ENCODE assay signal across 24 mouse cellular contexts in genomic region chr5:111454876-111455275, GRCm38 (mm10). TPM values are rescaled to one million over a fixed set of nuclear protein-coding genes. Genes with fewer than 3 reads are reported as not detected.
DNase-seq lines count a peak whose midpoint lies in the region; TF ChIP-seq lines count a peak whose summit lies in the region.
"Had no signal": no experiment of that assay in that cellular context is flagged by ENCODE, and none has a peak within 500 bp of the region (broad histone marks: within the 10 kb centered on the region; RNA-seq: fewer than 3 reads in every experiment).

No protein-coding gene starts in this region.

- peaks cover 27% of the 10 kb centered on the region for H3K4me1 ChIP-seq in thymus, adult 2 months (replicated peaks; ENCODE audit: control insufficient read depth, insufficient read depth, low read length)
- H3K4me1 ChIP-seq: embryonic facial prominence, embryonic 13.5 days had no signal

- WGBS in thymus, adult 2 months, result 3% methylated on average over 6 of the region's 6 CpGs

- H3K27ac ChIP-seq in thymus, adult 2 months (ENCODE audit: control insufficient read depth, insufficient read depth, low read length), result peak overlapping the region; percentile 15; the same call in 1 of the 2 replicates
- H3K27ac ChIP-seq: embryonic facial prominence, embryonic 13.5 days; embryonic facial prominence, embryonic 15.5 days; forebrain, embryonic 12.5 days had no signal

- TF ChIP-seq POLR2A in thymus, adult 2 months (IDR thresholded peaks at IDR 0.05; ENCODE audit: control insufficient read depth, extremely low read depth, insufficient read depth, low read length, poor library complexity), result no peak

- DNase-seq in thymus, adult 2 months, result peak; percentile 64
- peak; percentile 56 to 72 for DNase-seq in thymus, postnatal 10 days (ENCODE audit: low spot score in 2 of 2)
- peak; percentile 73 for DNase-seq in thymus, postnatal 25 days
- peak; percentile 64 for DNase-seq in thymus, postnatal 4 days
- DNase-seq in gastrocnemius, postnatal 14 days, result no peak
- no peak for DNase-seq in cerebellum, adult 9-10 months
- no peak for DNase-seq in lung, postnatal 14 days
- no peak for DNase-seq in spleen, postnatal 4 days (ENCODE audit: low spot score in 2 of 2)
- DNase-seq: adrenal gland, adult 2 months; adrenal gland, postnatal 10 days; adrenal gland, postnatal 25 days; cerebellum, adult 11 months; cerebellum, adult 18-20 months; cerebellum, adult 8-10 months; cerebellum, postnatal 10 days; cerebellum, postnatal 36 days; embryo, embryonic 11 days had no signal

- H3K27me3 ChIP-seq in thymus, adult 2 months (ENCODE audit: control insufficient read depth, insufficient read depth, low read length), result no peaks in the 10 kb centered on the region
- H3K27me3 ChIP-seq: embryonic facial prominence, embryonic 13.5 days; embryonic facial prominence, embryonic 15.5 days; forebrain, embryonic 12.5 days had no signal

- no peak for TF ChIP-seq CTCF in thymus, adult 2 months (IDR thresholded peaks at IDR 0.05; ENCODE audit: borderline replicate concordance, control insufficient read depth, extremely low read depth, insufficient read depth, low read length, poor library complexity)

- intact Hi-C loops in gastrocnemius, postnatal 14 days (cut with DNase I; ENCODE audit: low total_unique reads), result no loop called here

- H3K36me3 ChIP-seq in thymus, adult 2 months (ENCODE audit: control insufficient read depth, insufficient read depth, low read length), result no peaks in the 10 kb centered on the region

- H3K4me3 ChIP-seq in thymus, adult 2 months (ENCODE audit: control insufficient read depth, insufficient read depth, low read length), result no peak overlapping the region
- H3K4me3 ChIP-seq: embryonic facial prominence, embryonic 13.5 days; embryonic facial prominence, embryonic 15.5 days; erythroblast, embryonic 14.5 days; forebrain, embryonic 10.5 days; forebrain, embryonic 12.5 days had no signal

RNA-seq across cellular contexts. Expression of gene Mn1, which starts 37.7 kb away (rescaled TPM):
- polyA plus RNA-seq in thymus, adult 2 months (2012; rRNA removed), result 2.4 and 3.4 TPM in 2 replicates
- total RNA-seq in gastrocnemius, postnatal 14 days (2021), result 10 to 100 TPM; 33.8 to 58.1 TPM
- total RNA-seq: MEL had no signal
- polyA plus RNA-seq: C2C12 had no signal

Comparison
In these comparisons a context has a peak if more than half of its experiments do, and no peak if none do; other contexts are left out.
1. DNase-seq: peak in thymus, adult 2 months (single experiment), thymus, postnatal 10 days (2 of 2), thymus, postnatal 25 days (single experiment) and thymus, postnatal 4 days (single experiment); none in gastrocnemius, postnatal 14 days (single experiment), cerebellum, adult 9-10 months (single experiment), lung, postnatal 14 days (single experiment) and spleen, postnatal 4 days (0 of 2).